Mouse (Mus musculus) heart, postnatal 0 days (tissue): Measurements from ENCODE around the gene Lrwd1. TPM values are rescaled to one million over a fixed set of nuclear protein-coding genes. Genes with fewer than 3 reads are reported as not detected.
"Not testable (repeated sequence)": the region's sequence is repeated elsewhere in the genome, so short reads cannot be mapped to it uniquely, and the experiment has no call there.

Source experiments
- ATAC-seq: fragments of 200-750 bp; cut with Nextera tagmentation; 2 replicates; pipeline ENCODE4 v1.8.0; 2017; ENCODE audit warnings: low read depth, moderate number of reproducible peaks, moderate library complexity; ENCODE audit not compliant: insufficient read depth
- DNase-seq: peaks from one replicate; pipeline ENCODE4 v3.0.0-alpha.2; 2016; ENCODE audit warnings: low spot score
- H3K27ac ChIP-seq: fragments of 300-500 bp; sonication (generic); 2 replicates; pipeline ENCODE4 v1.5.1; 2014; ENCODE audit warnings: low read depth, mild to moderate bottlenecking
- H3K27me3 ChIP-seq: fragments of 300-500 bp; sonication (generic); 2 replicates; pipeline ENCODE4 v1.6.1; 2014; ENCODE audit warnings: low read length, mixed read lengths; ENCODE audit not compliant: control insufficient read depth, insufficient read depth
- H3K36me3 ChIP-seq: fragments of 300-500 bp; sonication (generic); replicated peaks from 2 replicates; pipeline ENCODE4 v1.6.1; 2014; ENCODE audit warnings: low read length, mixed read lengths; ENCODE audit not compliant: control insufficient read depth, insufficient read depth
- H3K4me1 ChIP-seq: fragments of 300-500 bp; sonication (generic); 2 replicates; pipeline ENCODE4 v1.6.1; 2014; ENCODE audit warnings: antibody characterized with exemption; ENCODE audit not compliant: control insufficient read depth, insufficient read depth
- H3K4me2 ChIP-seq: fragments of 300-500 bp; sonication (generic); 2 replicates; pipeline ENCODE4 v1.6.1; 2014; ENCODE audit warnings: low read depth, mild to moderate bottlenecking, low read length, moderate library complexity
- H3K4me3 ChIP-seq: fragments of 300-500 bp; sonication (generic); 2 replicates; pipeline ENCODE4 v1.5.1; 2014; ENCODE audit warnings: low read depth, low read length
- H3K9ac ChIP-seq: fragments of 300-500 bp; sonication (generic); replicated peaks from 2 replicates; pipeline ENCODE4 v1.6.1; 2014; ENCODE audit warnings: low read depth, low read length, mixed read lengths
- H3K9me3 ChIP-seq: fragments of 300-500 bp; sonication (generic); replicated peaks from 2 replicates; pipeline ENCODE4 v1.6.1; 2016; ENCODE audit warnings: low read length; ENCODE audit not compliant: control insufficient read depth
- CTCF ChIP-seq: IDR thresholded peaks from 2 replicates; pipeline ENCODE4 v1.5.1; 2016; ENCODE audit warnings: antibody characterized with exemption, control low read depth, low read depth
- EP300 ChIP-seq: IDR thresholded peaks from 2 replicates; pipeline ENCODE4 v1.6.1; 2016; ENCODE audit warnings: antibody characterized with exemption, low read depth
- WGBS: fragments of 180-500 bp; shearing (Covaris S2); extraction: QIAGEN DNeasy Blood & Tissue Kit; methylation state at CpG from one replicate; pipeline ENCODE4 v1.1.7; 2014; 5-methylcytosine and 5-hydroxymethylcytosine counted together
- polyA plus RNA-seq: library from polyadenylated mRNA; unstranded; fragments of >200 nt; fragmentation: Nextera tagmentation; extraction: Ambion mirVana; gene quantifications from 2 replicates; pipeline ENCODE4 v1.2.1, GENCODE M21; 2015
- total RNA-seq: library from RNA; depleted of rRNA; stranded (reverse); fragments of >200 nt; gene quantifications from 2 replicates; pipeline ENCODE4 v1.2.3, GENCODE M21; 2014; ENCODE audit warnings: low replicate concordance

The Lrwd1 gene
- total and polyA plus RNA-seq, 2 experiments from 2014 or later = 10.0 to 20.9 TPM

DNA sequence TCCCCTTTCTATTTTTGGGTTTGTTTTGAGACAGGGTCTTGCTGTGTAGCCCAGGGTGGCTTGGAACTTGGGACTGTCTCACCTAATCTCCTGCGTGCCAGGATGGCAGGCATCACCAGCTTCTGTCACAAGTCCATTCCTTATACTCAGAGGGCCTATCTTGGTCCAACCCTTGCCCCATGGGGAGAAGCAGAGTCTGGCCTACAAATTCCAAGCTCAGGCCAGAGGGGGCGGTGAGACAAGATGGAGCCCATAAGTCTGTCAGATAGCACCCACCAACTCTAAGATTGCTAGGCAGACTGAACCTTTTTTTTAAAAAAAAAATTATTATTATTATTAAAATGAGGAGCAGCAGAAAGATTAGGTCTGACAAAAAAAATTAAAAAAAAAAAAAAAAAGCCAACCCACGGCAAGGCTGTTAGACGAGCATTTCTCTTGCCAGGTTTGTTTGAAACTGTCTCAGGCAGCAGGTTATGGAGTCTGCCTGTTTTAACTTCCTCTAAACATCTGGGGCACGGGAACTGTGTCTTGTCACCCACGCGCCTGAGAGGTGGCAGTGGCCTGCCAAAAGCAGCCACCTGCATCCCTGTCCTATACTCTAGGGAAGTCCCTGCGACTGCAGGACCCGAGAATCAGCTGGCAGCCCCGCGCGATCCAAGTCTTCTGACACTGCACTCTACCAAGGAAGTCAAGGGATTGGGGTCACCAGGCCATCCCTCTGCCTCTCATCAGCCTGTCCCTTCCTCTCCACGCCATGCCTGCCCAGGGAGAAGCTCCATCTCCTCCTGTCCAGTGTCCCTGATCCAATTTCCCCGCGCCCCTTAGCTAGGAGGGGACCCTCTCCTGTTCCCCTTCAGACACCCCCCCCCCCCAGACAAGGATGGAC is 34.0 kb upstream of the Lrwd1 start:
- Histone ChIP-seq H3K27me3 (peaks cover 3% of the 10 kb centered on the region; the same call in 1 of the 2 replicates), H3K4me3 (peak overlapping the region; percentile 54), H3K4me1 (peaks cover 12% of the 10 kb centered on the region; the same call in 1 of the 2 replicates), H3K4me2 (peak overlapping the region; percentile 69), H3K9me3 (0 out of 2 replicates have a peak, but pooled peaks cover 4% of the 10 kb centered on the region), H3K36me3 (no peaks in the 10 kb centered on the region), H3K9ac (peak overlapping the region; percentile 44), H3K27ac (peak overlapping the region; percentile 64; the same call in 1 of the 2 replicates)
- DNase-seq = peak; percentile 18
- TF ChIP-seq CTCF = no peak
- TF ChIP-seq EP300 = no peak
- peak; percentile 21 for ATAC-seq
- WGBS = 14% methylated on average over 15 of the region's 15 CpGs

DNA sequence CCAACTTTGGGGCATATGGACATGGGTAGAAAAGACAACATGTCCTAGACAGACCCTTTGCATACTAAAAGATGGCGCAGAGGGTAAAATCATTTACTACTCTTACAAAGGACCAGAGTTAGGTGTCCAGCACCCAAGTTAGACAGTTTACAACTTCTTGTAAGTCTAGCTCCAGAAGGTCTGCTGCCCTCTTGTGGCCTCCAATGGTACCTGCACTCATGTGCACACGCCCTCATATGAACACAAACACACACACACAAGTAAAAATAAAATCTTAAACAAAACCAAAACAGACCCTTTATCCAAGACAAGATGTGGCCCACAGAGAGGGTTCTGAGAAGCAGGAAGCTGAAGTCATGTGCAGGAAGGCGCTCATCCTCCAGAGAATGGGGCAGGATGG is 32.2 kb upstream of the Lrwd1 start:
- DNase-seq = no peak
- no peak overlapping the region for H3K4me2 ChIP-seq
- H3K36me3 ChIP-seq = no peaks in the 10 kb centered on the region
- no peak overlapping the region for H3K4me3 ChIP-seq
- H3K27ac ChIP-seq = no peak overlapping the region
- TF ChIP-seq CTCF (no peak), EP300 (no peak)
- 0 out of 2 replicates have a peak, but pooled peaks cover 4% of the 10 kb centered on the region for H3K9me3 ChIP-seq
- H3K27me3 ChIP-seq = peaks cover 3% of the 10 kb centered on the region; the same call in 1 of the 2 replicates
- ATAC-seq = no peak
- 88% methylated on average over 3 of the region's 3 CpGs for WGBS
- 0 out of 2 replicates have a peak, but pooled peaks cover 4% of the 10 kb centered on the region for H3K4me1 ChIP-seq
- H3K9ac ChIP-seq = no peak overlapping the region

DNA sequence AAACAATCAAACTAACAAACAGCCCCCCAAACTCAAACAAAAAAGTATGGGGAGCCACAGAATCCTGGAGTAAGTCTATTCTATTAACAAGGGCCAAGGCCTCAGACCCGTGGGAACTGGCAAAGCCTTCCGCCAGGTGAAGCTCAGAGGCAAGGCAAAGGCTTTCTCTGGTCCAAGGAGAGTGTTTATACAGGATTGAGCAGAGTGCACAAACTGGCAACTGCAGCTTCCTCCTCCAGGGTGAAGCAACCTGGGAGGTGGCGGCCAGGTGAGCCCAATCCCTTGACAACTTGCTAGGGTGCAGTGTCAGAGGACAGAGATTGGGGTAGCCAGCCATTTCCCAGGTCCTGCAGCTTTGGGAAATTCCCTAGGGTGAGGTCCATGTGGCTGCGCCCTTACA is 31.4 kb upstream of the Lrwd1 start:
- 0 out of 2 replicates have a peak, but pooled peaks cover 4% of the 10 kb centered on the region for H3K9me3 ChIP-seq
- no peak overlapping the region for H3K4me3 ChIP-seq
- H3K4me1 ChIP-seq = 0 out of 2 replicates have a peak, but pooled peaks cover 4% of the 10 kb centered on the region
- H3K27ac ChIP-seq = no peak overlapping the region
- no peak for TF ChIP-seq EP300
- no peak for TF ChIP-seq CTCF
- WGBS = 86% methylated on average over 4 of the region's 4 CpGs
- no peak for DNase-seq
- no peak overlapping the region for H3K9ac ChIP-seq
- no peak for ATAC-seq
- H3K4me2 ChIP-seq = no peak overlapping the region
- peaks cover 3% of the 10 kb centered on the region; the same call in 1 of the 2 replicates for H3K27me3 ChIP-seq
- no peaks in the 10 kb centered on the region for H3K36me3 ChIP-seq

DNA sequence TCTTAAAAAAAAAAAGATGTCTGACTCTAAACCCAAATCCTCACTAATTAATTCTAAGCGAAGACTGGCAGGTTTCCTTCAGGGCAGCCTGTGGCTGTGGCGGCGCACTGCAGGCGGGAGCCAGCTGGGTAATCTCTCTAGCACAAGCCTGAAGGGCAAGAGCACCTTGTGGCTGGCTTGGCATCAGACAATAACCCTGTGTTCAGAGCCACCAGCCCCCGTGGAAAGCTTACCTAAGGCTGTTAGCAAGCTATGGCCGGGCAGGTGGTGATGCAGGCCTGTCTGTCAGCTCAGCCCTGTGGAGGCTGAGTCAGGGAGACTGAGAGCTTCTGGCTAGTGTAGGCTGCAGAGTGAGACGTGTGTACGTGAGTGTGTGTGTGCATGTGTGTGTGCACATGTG is 29.4 kb upstream of the Lrwd1 start:
- Histone ChIP-seq H3K27me3 (no peaks in the 10 kb centered on the region), H3K4me2 (no peak overlapping the region), H3K27ac (no peak overlapping the region), H3K9me3 (0 out of 2 replicates have a peak, but pooled peaks cover 4% of the 10 kb centered on the region), H3K4me3 (no peak overlapping the region), H3K4me1 (no peaks in the 10 kb centered on the region), H3K36me3 (no peaks in the 10 kb centered on the region), H3K9ac (no peak overlapping the region)
- 71% methylated on average over 8 of the region's 8 CpGs for WGBS
- TF ChIP-seq EP300 (no peak), CTCF (no peak)
- ATAC-seq (no peak), DNase-seq (no peak)

DNA sequence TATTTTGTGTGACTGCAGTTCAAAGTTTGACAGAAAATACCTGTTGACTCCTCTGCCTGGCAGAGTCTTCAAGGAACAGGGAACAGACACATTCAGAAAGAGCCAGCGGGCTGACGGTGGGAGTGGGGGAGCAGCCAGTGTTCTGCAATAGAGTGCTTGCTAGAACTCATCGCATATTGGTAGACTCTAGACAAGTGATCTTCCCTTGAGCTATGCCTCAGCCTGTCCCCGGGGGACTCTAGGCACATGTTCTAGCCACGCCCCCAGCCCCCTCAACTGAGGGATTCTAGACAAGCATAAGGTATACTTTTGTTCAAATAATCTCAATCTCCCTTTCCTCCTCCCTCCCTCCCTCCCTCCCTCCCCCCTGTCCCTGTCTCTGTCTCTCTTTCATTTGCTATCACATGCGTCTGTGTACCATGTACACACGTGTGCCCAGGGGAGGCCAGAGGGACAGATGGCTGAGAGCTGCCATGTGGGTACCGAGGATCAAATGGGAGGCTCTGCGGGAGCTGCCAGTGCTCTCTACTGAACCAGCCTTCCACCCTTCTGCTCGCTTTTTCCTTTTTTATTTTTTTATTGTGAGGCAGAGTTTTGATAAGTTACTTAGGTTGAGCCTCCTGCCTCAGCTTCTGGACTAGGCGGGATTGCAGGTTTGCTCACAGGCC is 28.1 kb upstream of the Lrwd1 start:
- Histone ChIP-seq H3K27ac (no peak overlapping the region), H3K27me3 (no peaks in the 10 kb centered on the region), H3K4me3 (no peak overlapping the region), H3K9me3 (0 out of 2 replicates have a peak, but pooled peaks cover 4% of the 10 kb centered on the region), H3K36me3 (no peaks in the 10 kb centered on the region), H3K4me1 (no peaks in the 10 kb centered on the region), H3K4me2 (no peak overlapping the region), H3K9ac (no peak overlapping the region)
- TF ChIP-seq EP300 (no peak), CTCF (no peak)
- DNase-seq (no peak), ATAC-seq (no peak)
- WGBS = 79% methylated on average over 11 of the region's 11 CpGs

DNA sequence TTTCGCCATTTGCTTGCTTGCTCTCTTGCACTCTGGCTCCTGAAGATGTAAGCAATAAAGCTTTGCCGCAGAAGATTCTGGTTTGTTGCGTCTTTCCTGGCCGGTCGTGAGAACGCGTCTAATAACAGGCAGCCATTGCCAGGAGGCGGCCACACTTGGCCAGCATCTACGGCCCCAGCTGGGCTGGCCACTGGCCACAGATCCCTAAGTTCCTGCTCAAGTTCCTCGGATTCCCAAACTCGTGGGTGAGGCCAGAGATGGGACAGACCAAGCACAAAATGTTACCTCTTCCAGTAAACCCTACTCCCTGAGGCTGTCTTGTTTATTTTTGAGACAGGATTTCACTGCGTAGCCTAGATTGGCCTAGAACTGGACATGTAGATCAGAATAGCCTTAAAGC is 24.2 kb upstream of the Lrwd1 start:
- WGBS = 82% methylated on average over 11 of the region's 12 CpGs
- H3K36me3 ChIP-seq, H3K4me3 ChIP-seq, H3K27ac ChIP-seq, H3K4me1 ChIP-seq, H3K4me2 ChIP-seq, ATAC-seq, H3K27me3 ChIP-seq, H3K9ac ChIP-seq, H3K9me3 ChIP-seq, DNase-seq: not testable (repeated sequence)
